Mouse (Mus musculus) megakaryocyte, embryonic 14.5 days (primary cell): Measurements from ENCODE around the gene Gm37240. TPM values are rescaled to one million over a fixed set of nuclear protein-coding genes. Genes with fewer than 3 reads are reported as not detected.
"Not testable (repeated sequence)": the region's sequence is repeated elsewhere in the genome, so short reads cannot be mapped to it uniquely, and the experiment has no call there.

Source experiments
- H3K27me3 ChIP-seq: replicated peaks from 2 replicates; pipeline ENCODE3; 2012; ENCODE audit warnings: inconsistent platforms
- H3K36me3 ChIP-seq: replicated peaks from 2 replicates; pipeline ENCODE3; 2012; ENCODE audit warnings: low read length, inconsistent platforms, mixed read lengths
- H3K4me1 ChIP-seq: 2 replicates; pipeline ENCODE4 v1.6.1; 2012; ENCODE audit warnings: inconsistent platforms
- H3K4me3 ChIP-seq: replicated peaks from 2 replicates; pipeline ENCODE3; 2012; ENCODE audit warnings: moderate library complexity, mild to moderate bottlenecking, inconsistent platforms
- H3K9me3 ChIP-seq: 2 replicates; pipeline ENCODE4 v1.6.1; 2012; ENCODE audit warnings: inconsistent platforms
- FLI1 ChIP-seq: IDR thresholded peaks from 2 replicates; pipeline ENCODE4 v1.6.1; 2012; ENCODE audit warnings: low read length, inconsistent platforms, mixed read lengths
- GATA1 ChIP-seq: IDR thresholded peaks from 3 replicates; pipeline ENCODE4 v1.6.1; 2012; ENCODE audit warnings: mixed read lengths, low read length, inconsistent platforms, borderline replicate concordance
- polyA plus RNA-seq: library from polyadenylated mRNA; stranded (reverse); fragments of >175 nt; gene quantifications from 2 replicates; pipeline ENCODE4 v1.2.3, GENCODE M21; 2012; ENCODE audit warnings: low replicate concordance; ENCODE audit not compliant: insufficient read depth

The Gm37240 gene
- polyA plus RNA-seq, 1 experiment = not detected

DNA sequence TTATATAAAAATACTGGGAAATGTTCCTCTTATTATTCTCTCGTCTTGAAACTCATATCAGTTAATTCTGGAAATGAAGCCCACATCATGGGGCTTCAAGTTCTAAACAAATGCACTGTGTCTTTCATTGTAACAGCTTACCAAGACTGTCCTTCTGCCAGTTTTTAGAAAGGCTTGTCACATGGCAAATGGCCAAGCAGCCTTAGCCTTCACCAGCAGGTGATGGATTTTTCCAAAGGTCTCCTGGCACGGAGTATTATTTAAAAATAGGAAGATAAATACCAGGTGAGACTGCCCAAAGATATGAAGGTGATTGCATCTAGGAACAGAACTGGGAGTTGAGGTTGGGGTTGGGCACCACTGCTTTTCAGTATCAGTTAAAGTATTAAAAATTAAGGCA is 304.6 kb downstream of the Gm37240 start:
- Histone ChIP-seq H3K27me3 (no peaks in the 10 kb centered on the region), H3K4me1 (peaks cover 12% of the 10 kb centered on the region), H3K9me3 (no peaks in the 10 kb centered on the region), H3K4me3 (no peak overlapping the region), H3K36me3 (peaks cover 44% of the 10 kb centered on the region)
- TF ChIP-seq FLI1 = no peak

DNA sequence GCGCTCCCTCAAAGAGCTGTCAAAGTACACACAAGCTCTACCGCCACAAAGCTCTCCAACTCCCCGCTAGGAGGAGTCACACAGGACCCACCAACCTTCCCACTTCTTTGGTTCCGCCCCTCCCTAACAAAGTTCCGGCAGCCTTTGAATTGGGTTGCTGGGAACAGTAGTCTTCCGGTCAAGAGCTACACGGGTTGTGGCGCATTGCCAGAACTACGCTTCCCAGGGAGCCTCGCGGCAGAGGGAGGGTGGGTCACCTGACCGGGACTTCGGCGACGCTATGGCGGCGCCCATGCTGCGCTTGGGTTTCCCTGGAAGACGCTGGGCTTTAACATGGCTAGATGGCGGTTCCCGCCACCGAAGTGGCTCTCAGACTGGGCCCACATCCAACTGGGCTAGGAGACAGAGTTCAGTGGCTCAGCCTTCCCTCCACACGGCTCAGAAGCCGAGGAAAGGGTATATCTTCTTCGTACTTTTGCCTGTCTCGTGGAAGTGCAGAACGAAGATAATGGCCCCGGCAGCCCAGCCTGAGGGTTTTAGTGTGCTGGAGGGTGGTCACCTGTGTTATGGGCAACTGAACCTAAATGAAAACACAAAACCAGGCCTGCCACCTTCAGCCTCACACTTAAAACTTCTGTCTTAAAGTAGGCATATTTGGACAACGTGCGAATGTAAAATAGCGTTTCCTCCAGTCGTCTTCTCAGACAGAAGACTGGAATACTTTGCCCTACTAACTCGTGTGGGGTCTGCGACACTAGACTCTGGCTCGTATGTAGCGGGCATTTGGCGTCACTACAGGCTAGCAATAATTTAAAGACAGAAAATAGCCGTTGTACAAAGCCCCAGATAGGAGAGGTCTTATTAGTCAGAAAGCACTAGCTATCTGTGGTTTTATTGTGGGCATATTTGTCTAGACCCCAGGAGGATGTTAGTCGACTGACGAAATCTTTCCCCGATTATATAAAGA is 313.2 kb downstream of the Gm37240 start, which contains the start of gene Gatb:
Gene Gatb, plus strand, starts transcription at position 256 of the 967 bp plus-strand sequence.
- H3K27me3 ChIP-seq = no peaks in the 10 kb centered on the region
- TF ChIP-seq GATA1 (no peak), FLI1 (no peak)
- peaks cover 14% of the 10 kb centered on the region for H3K36me3 ChIP-seq
- peaks cover 21% of the 10 kb centered on the region for H3K4me1 ChIP-seq
- H3K9me3 ChIP-seq = no peaks in the 10 kb centered on the region
- H3K4me3 ChIP-seq = peak within 1 kb of the TSS; percentile 92

DNA sequence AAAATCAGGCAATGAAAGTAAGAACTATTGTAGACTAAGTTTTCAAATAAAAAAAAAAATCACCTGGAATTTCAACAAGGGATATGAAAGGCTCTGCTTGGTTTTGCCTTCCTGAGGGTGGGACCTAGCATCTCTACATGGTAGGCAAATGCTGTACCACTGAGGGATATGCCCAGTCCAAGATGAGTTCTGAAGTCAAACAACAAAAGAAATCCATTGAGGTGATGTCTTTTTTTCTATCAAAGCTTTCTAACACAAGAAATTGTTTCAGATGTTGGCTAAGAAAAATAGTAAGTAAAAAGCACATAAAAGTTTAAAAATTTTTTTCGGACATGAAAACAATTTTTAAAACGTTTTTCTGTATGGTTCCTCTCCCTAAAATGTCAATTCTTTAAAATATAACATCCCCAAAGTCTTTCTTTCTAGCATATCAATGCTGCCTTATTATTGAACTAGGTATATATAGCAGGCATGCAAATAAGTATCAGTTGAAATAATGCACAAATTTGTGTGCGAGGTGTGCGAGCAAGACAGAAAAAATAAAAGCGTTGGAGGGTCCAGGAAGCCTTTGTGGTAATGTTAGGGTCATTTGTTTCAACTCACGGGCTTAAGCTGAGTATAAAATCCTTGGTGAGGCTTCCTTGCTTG is 314.0 kb downstream of the Gm37240 start:
- no peak for TF ChIP-seq GATA1
- TF ChIP-seq FLI1 = no peak
- Histone ChIP-seq H3K4me1 (peaks cover 21% of the 10 kb centered on the region), H3K9me3 (no peaks in the 10 kb centered on the region), H3K27me3 (no peaks in the 10 kb centered on the region), H3K36me3 (peaks cover 13% of the 10 kb centered on the region), H3K4me3 (peak overlapping the region; percentile 92)

DNA sequence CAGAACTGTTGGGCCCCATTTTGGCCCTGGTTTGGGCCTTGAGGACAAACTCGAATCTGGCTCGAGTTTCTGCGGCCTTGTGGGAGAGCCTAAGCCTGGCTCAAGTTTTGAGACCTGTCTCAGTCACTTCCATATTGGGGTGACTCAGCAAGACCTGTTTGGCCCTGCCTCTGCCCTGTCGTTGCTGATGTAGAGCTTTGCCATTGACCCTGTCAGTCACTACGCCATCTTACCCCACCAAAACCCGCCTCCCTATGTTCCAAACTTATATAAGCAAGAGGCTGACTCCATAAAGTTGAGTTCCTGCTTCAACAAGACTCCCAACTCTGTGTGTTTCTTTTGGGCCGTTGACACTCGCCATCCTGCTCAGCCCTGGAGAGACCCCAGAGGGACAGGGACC is 314.8 kb downstream of the Gm37240 start:
- peak overlapping the region; percentile 64 for H3K4me3 ChIP-seq
- not testable (repeated sequence) for H3K27me3 ChIP-seq
- peaks cover 21% of the 10 kb centered on the region for H3K4me1 ChIP-seq

DNA sequence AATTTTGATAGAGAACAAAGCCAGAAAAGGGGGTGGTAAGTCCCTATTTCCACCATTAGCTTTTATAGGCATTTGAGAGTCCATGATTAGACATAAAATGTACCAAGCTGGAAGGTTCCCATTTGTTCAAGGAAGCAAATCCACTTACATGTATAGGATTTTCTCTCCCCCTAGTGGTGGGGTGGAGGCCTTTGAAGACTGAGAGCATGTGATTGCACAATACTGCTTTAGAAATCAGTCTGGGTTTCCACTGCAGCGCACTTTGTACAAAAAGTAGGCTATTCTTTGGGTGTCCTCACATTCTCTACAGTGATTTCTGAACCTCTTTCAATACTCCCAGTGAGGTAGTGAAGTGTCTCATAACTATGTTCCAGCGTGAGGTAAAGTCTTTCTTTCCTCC is 316.0 kb downstream of the Gm37240 start:
- H3K4me1 ChIP-seq = peaks cover 21% of the 10 kb centered on the region
- no peaks in the 10 kb centered on the region for H3K36me3 ChIP-seq
- no peaks in the 10 kb centered on the region for H3K27me3 ChIP-seq
- TF ChIP-seq GATA1 = no peak
- H3K9me3 ChIP-seq = no peaks in the 10 kb centered on the region
- peak overlapping the region; percentile 30 for H3K4me3 ChIP-seq

More for the DNA sequence above, 314.8 kb downstream of the Gm37240 start:
- not testable (repeated sequence) for H3K9me3 ChIP-seq, H3K36me3 ChIP-seq

DNA sequence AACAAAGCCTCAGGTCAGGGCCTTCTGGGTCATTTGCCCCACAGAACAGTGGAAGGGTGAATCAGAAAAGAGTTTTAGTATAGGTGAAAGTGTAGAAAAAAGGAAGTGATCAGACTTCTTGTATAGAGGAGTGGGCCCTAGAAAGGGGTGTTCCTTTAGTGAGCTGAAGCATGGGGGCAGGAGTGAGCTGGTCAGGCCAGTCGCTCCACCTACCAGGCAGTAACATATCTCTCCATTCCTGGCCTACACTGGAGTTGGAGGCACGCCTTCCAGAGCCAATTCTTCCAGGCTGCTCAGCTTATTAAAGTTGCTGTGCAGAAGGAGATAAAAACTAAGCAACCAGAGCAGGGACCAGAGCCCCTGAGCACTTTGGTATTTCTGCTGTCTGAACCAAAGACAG is 322.7 kb downstream of the Gm37240 start:
- no peaks in the 10 kb centered on the region for H3K27me3 ChIP-seq
- TF ChIP-seq GATA1 = no peak
- TF ChIP-seq FLI1 = no peak
- H3K36me3 ChIP-seq = no peaks in the 10 kb centered on the region

DNA sequence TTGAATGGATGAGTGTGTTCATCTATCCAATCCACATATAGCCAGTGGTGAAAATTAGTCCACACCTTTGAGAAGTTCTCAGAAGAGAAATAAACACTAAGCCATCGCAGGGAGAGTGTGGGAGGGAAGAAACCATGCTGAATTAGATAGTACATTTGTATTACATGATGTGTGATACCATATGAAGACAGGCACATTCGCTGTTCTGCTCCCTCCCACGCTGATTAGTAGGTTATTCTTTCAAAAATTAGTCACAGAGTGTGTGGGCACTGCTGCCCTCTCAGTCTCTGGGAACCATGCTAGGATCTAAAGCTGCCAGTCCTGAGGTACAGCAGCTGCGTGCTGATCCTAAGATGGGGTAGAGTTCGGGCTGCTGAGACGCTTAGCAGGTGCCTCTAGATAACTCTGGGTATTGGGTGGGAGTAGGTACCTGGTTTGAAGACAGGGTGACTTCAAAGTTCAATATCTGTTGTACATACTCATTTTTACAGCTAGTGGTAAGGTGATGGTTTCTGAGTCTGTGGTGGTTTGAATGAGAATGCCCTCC is 333.5 kb downstream of the Gm37240 start:
- H3K4me1 ChIP-seq = peaks cover 8% of the 10 kb centered on the region; the same call in 1 of the 2 replicates
- no peak overlapping the region for H3K4me3 ChIP-seq
- H3K27me3 ChIP-seq = no peaks in the 10 kb centered on the region
- no peak for TF ChIP-seq FLI1
- H3K9me3 ChIP-seq = peaks cover 10% of the 10 kb centered on the region
- H3K36me3 ChIP-seq = peaks cover 6% of the 10 kb centered on the region

More for the DNA sequence above, 322.7 kb downstream of the Gm37240 start:
- H3K4me1 ChIP-seq = no peaks in the 10 kb centered on the region
- no peaks in the 10 kb centered on the region for H3K9me3 ChIP-seq
- H3K4me3 ChIP-seq = no peak overlapping the region

DNA sequence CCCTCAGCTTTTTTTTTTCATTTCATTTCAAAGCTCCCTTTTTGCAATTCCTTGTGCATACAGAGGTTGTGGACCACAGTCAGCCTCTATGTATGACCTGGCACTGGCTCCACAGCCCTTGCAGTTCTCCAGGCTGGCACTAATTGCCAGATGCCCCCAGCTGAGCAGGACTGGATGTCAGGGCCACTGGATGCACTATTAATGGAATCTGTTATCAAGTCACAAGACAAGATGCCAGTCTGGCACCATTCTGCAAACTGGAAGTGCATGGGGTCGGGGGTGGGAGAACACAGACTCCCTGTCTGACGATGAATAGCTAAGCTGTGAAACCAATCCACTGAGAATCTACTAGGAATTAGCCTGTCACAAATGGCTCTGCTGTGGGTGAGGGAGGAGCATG is 336.0 kb downstream of the Gm37240 start:
- H3K36me3 ChIP-seq = no peaks in the 10 kb centered on the region
- TF ChIP-seq FLI1 = no peak
- peaks cover 13% of the 10 kb centered on the region for H3K9me3 ChIP-seq
- no peak overlapping the region for H3K4me3 ChIP-seq
- no peaks in the 10 kb centered on the region for H3K27me3 ChIP-seq
- H3K4me1 ChIP-seq = peaks cover 8% of the 10 kb centered on the region; the same call in 1 of the 2 replicates

DNA sequence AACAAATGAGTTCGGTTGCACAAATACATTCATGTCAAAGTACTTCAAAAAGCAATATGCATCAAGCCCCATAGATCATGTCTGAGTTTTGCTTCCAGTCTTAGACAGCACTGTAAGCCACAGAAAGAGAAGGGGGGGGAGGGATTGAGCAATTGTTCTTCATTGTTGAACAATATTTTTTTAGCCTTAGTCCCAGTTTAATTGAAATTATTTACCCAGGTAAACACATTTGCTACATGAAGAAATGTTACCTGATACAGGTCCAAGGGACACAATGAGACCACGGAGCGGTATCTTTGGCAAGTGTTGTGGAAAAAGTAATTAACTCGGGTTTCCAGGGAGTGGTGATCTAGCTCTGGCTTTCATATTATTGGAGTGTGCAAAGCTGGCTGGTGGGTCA is 337.0 kb downstream of the Gm37240 start:
- TF ChIP-seq FLI1 = no peak
- TF ChIP-seq GATA1 = no peak

DNA sequence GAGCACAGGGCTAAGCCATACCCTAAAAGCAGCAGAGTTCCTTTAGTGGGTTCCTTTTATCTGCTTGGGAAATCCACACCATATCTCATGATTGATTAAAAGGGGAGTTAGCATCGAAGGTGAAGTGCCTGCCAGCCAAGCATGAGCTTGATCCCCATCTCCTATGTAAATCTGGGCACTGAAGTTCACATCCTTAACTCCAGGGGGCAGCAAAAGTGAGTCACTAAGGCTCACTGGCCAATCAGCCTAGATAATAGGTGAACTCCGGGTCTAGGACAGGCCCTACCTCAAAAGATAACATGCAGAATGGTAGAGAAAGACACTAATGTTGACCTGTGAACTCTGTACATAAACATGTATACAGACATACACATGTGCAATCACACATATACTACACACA is 343.7 kb downstream of the Gm37240 start:
- no peak for TF ChIP-seq FLI1
- TF ChIP-seq GATA1 = no peak
- Histone ChIP-seq H3K27me3 (peaks cover 4% of the 10 kb centered on the region), H3K4me3 (no peak overlapping the region), H3K4me1 (peaks cover 3% of the 10 kb centered on the region; the same call in 1 of the 2 replicates), H3K9me3 (peaks cover 2% of the 10 kb centered on the region), H3K36me3 (no peaks in the 10 kb centered on the region)

More for the DNA sequence above, 337.0 kb downstream of the Gm37240 start:
- H3K9me3 ChIP-seq = peaks cover 13% of the 10 kb centered on the region
- no peaks in the 10 kb centered on the region for H3K27me3 ChIP-seq
- H3K4me3 ChIP-seq = no peak overlapping the region
- no peaks in the 10 kb centered on the region for H3K36me3 ChIP-seq
- peaks cover 8% of the 10 kb centered on the region; the same call in 1 of the 2 replicates for H3K4me1 ChIP-seq
